Mouse (Mus musculus) midbrain, postnatal 0 days (tissue): ENCODE measurements around the gene Ryr2. TPM values are rescaled to one million over a fixed set of nuclear protein-coding genes. Genes with fewer than 3 reads are reported as not detected.
"Not testable (repeated sequence)": the region's sequence is repeated elsewhere in the genome, so short reads cannot be mapped to it uniquely, and the experiment has no call there.

ENCODE experiments used
- ATAC-seq: fragments of 200-750 bp; cut with Nextera tagmentation; 2 replicates; pipeline ENCODE4 v1.8.0; 2017; ENCODE audit warnings: moderate number of reproducible peaks, mild to moderate bottlenecking, moderate TSS enrichment, moderate library complexity; ENCODE audit not compliant: low FRiP score
- DNase-seq: peaks from one replicate; pipeline ENCODE4 v3.0.0-alpha.2; 2015; ENCODE audit warnings: low spot score
- H3K27ac ChIP-seq: fragments of 300-500 bp; sonication (generic); 2 replicates; pipeline ENCODE4 v1.5.1; 2014; ENCODE audit warnings: low read depth, mild to moderate bottlenecking, low read length, mixed read lengths
- H3K27me3 ChIP-seq: fragments of 300-500 bp; sonication (generic); 2 replicates; pipeline ENCODE4 v1.6.1; 2014; ENCODE audit warnings: low read length, control low read depth, mixed read lengths; ENCODE audit not compliant: insufficient read depth
- H3K36me3 ChIP-seq: fragments of 300-500 bp; sonication (generic); 2 replicates; pipeline ENCODE4 v1.6.1; 2014; ENCODE audit warnings: low read length, control low read depth, mixed read lengths; ENCODE audit not compliant: insufficient read depth
- H3K4me1 ChIP-seq: fragments of 300-500 bp; sonication (generic); 2 replicates; pipeline ENCODE4 v1.6.1; 2014; ENCODE audit warnings: mild to moderate bottlenecking, control low read depth, antibody characterized with exemption, low read length, mixed read lengths; ENCODE audit not compliant: insufficient read depth
- H3K4me2 ChIP-seq: fragments of 300-500 bp; sonication (generic); 2 replicates; pipeline ENCODE4 v1.6.1; 2014; ENCODE audit warnings: low read depth, mild to moderate bottlenecking, low read length, mixed read lengths; ENCODE audit not compliant: poor library complexity, severe bottlenecking
- H3K4me3 ChIP-seq: fragments of 300-500 bp; sonication (generic); 2 replicates; pipeline ENCODE4 v1.5.1; 2014; ENCODE audit warnings: low read depth, mild to moderate bottlenecking, low read length, moderate library complexity
- H3K9ac ChIP-seq: fragments of 300-500 bp; sonication (generic); replicated peaks from 2 replicates; pipeline ENCODE4 v1.6.1; 2014; ENCODE audit warnings: mild to moderate bottlenecking, low read length, moderate library complexity, mixed read lengths; ENCODE audit not compliant: poor library complexity, severe bottlenecking
- H3K9me3 ChIP-seq: fragments of 300-500 bp; sonication (generic); 2 replicates; pipeline ENCODE4 v1.6.1; 2016; ENCODE audit warnings: low read length, control low read depth
- CTCF ChIP-seq: IDR thresholded peaks from 2 replicates; pipeline ENCODE4 v1.5.1; 2016; ENCODE audit warnings: antibody characterized with exemption, mild to moderate bottlenecking
- WGBS: fragments of 180-500 bp; shearing (Covaris S2); extraction: QIAGEN DNeasy Blood & Tissue Kit; methylation state at CpG from one replicate; pipeline ENCODE4 v1.1.7; 2014; 5-methylcytosine and 5-hydroxymethylcytosine counted together
- polyA plus RNA-seq: library from polyadenylated mRNA; unstranded; fragments of >200 nt; fragmentation: Nextera tagmentation; extraction: Ambion mirVana; gene quantifications from 2 replicates; pipeline ENCODE4 v1.2.1, GENCODE M21; 2015
- total RNA-seq: library from RNA; depleted of rRNA; stranded (reverse); fragments of >200 nt; gene quantifications from 2 replicates; pipeline ENCODE4 v1.2.3, GENCODE M21; 2014

The Ryr2 gene
- total and polyA plus RNA-seq, 2 experiments from 2014 or later: 3.5 to 22.5 TPM

GRCm38 (mm10) chr13:11831210-11831609 lies 275.5 kb downstream of the Ryr2 start:
- Histone ChIP-seq H3K4me1 (no peaks in the 10 kb centered on the region), H3K27me3 (no peaks in the 10 kb centered on the region), H3K36me3 (no peaks in the 10 kb centered on the region), H3K4me3 (no peak overlapping the region), H3K9ac (no peak overlapping the region), H3K9me3 (no peaks in the 10 kb centered on the region), H3K27ac (no peak overlapping the region), H3K4me2 (no peak overlapping the region)
- peak; percentile 19; the same call in 1 of the 2 replicates for TF ChIP-seq CTCF
- ATAC-seq (no peak), DNase-seq (no peak)
- WGBS: 78% methylated on average over 4 of the region's 4 CpGs

- no peak for ATAC-seq
- no peaks in the 10 kb centered on the region for H3K9me3 ChIP-seq
- H3K4me3 ChIP-seq: no peak overlapping the region
- no peak overlapping the region for H3K9ac ChIP-seq
- H3K4me1 ChIP-seq: no peaks in the 10 kb centered on the region
- peak; percentile 19; the same call in 1 of the 2 replicates for TF ChIP-seq CTCF
- no peaks in the 10 kb centered on the region for H3K27me3 ChIP-seq
- 95% methylated on average over 2 of the region's 2 CpGs for WGBS
- H3K36me3 ChIP-seq: no peaks in the 10 kb centered on the region
- no peak overlapping the region for H3K27ac ChIP-seq
- H3K4me2 ChIP-seq: no peak overlapping the region
- DNase-seq: no peak
Measured at GRCm38 (mm10) chr13:11825563-11826226, 281.1 kb downstream of the Ryr2 start.

GRCm38 (mm10) chr13:11818723-11819122 lies 288.0 kb downstream of the Ryr2 start:
- WGBS: 76% methylated on average over 3 of the region's 3 CpGs
- ATAC-seq: no peak

GRCm38 (mm10) chr13:11809365-11809764 lies 297.4 kb downstream of the Ryr2 start:
- not testable (repeated sequence) for H3K27ac ChIP-seq, ATAC-seq, H3K9me3 ChIP-seq, H3K9ac ChIP-seq, H3K36me3 ChIP-seq, H3K27me3 ChIP-seq, DNase-seq, H3K4me2 ChIP-seq, H3K4me1 ChIP-seq, H3K4me3 ChIP-seq
- 100% methylated on average over 1 of the region's 1 CpGs for WGBS

More at GRCm38 (mm10) chr13:11818723-11819122, 288.0 kb downstream of the Ryr2 start:
- Histone ChIP-seq H3K4me1 (no peaks in the 10 kb centered on the region), H3K9ac (no peak overlapping the region), H3K4me3 (no peak overlapping the region), H3K4me2 (no peak overlapping the region), H3K9me3 (no peaks in the 10 kb centered on the region), H3K36me3 (no peaks in the 10 kb centered on the region), H3K27ac (no peak overlapping the region), H3K27me3 (no peaks in the 10 kb centered on the region)
- DNase-seq: no peak
- TF ChIP-seq CTCF: no peak

- Histone ChIP-seq H3K27ac (no peak overlapping the region), H3K9me3 (no peaks in the 10 kb centered on the region), H3K36me3 (no peaks in the 10 kb centered on the region), H3K4me3 (no peak overlapping the region), H3K4me2 (no peak overlapping the region), H3K4me1 (no peaks in the 10 kb centered on the region), H3K9ac (no peak overlapping the region), H3K27me3 (no peaks in the 10 kb centered on the region)
- no peak for TF ChIP-seq CTCF
- ATAC-seq (no peak), DNase-seq (no peak)
- 83% methylated on average over 3 of the region's 3 CpGs for WGBS
Measured at GRCm38 (mm10) chr13:11792536-11792935, 314.2 kb downstream of the Ryr2 start.

- no peak overlapping the region for H3K4me2 ChIP-seq
- H3K4me3 ChIP-seq: no peak overlapping the region
- H3K27me3 ChIP-seq: no peaks in the 10 kb centered on the region
- H3K9ac ChIP-seq: no peak overlapping the region
- H3K9me3 ChIP-seq: no peaks in the 10 kb centered on the region
- 82% methylated on average over 5 of the region's 5 CpGs for WGBS
- H3K27ac ChIP-seq: no peak overlapping the region
- DNase-seq: peak; percentile 12
- TF ChIP-seq CTCF: no peak
- no peak for ATAC-seq
- no peaks in the 10 kb centered on the region for H3K4me1 ChIP-seq
- no peaks in the 10 kb centered on the region for H3K36me3 ChIP-seq
Measured at GRCm38 (mm10) chr13:11790536-11790935, 316.2 kb downstream of the Ryr2 start.
